Mouse (Mus musculus): ENCODE measurements at regions not wholly inside any gene's neighbourhood (a gene's known extent, or its start where the extent isn't known, plus 50 kb on each side); places are given as distances from the start of the nearest gene placed in this dataset.

GRCm38 (mm10) chr17:47216490-47216889, 152.2 kb upstream of the Mrps10 start:
- TF ChIP-seq CTCF (IDR thresholded peaks at IDR 0.05; ENCODE audit: low read depth, low read length), result no peak
- no peak for TF ChIP-seq POLR2A (IDR thresholded peaks at IDR 0.05; ENCODE audit: insufficient read depth, low read length)
